In genomic region chr10:116275280-116275679, GRCm38 (mm10) we compare ENCODE assay signal across 8 mouse cellular contexts. TPM values are rescaled to one million over a fixed set of nuclear protein-coding genes. Genes with fewer than 3 reads are reported as not detected.
DNase-seq lines count a peak whose midpoint lies in the region; ATAC-seq lines count a peak whose summit lies in the region.

Gene Ptprb (plus strand): TSS chr10:116275523.

- ATAC-seq in forebrain, embryonic 14.5 days = no peak
- ATAC-seq in activated CD4-positive, CD25-positive, alpha-beta regulatory T cell, adult 4 months = no peak

- WGBS in heart, embryonic 10.5 days = 51% methylated on average over 7 of the region's 7 CpGs
- 83% methylated on average over 7 of the region's 7 CpGs for WGBS in forebrain, embryonic 14.5 days

- H3K4me2 ChIP-seq in forebrain, embryonic 14.5 days (ENCODE audit: low read length) = no peak within 1 kb of the TSS

- no peak for DNase-seq in layer of hippocampus, adult 8-10 months (ENCODE audit: low spot score in 2 of 2)
- no peak for DNase-seq in layer of hippocampus, adult 9-10 months (ENCODE audit: low spot score)
- DNase-seq in heart, embryonic 10.5 days (ENCODE audit: low spot score) = peak; percentile 64
- DNase-seq in left cerebral cortex, adult 8-10 months (ENCODE audit: low spot score in 2 of 2) = no peak
- no peak for DNase-seq in spleen, adult 12 weeks (ENCODE audit: low spot score)
- DNase-seq in forebrain, embryonic 14.5 days (ENCODE audit: low spot score) = no peak

- H3K27me3 ChIP-seq in heart, embryonic 10.5 days (ENCODE audit: insufficient read depth, poor library complexity, severe bottlenecking) = no peaks in the 10 kb centered on the region
- H3K27me3 ChIP-seq in forebrain, embryonic 14.5 days (replicated peaks; ENCODE audit: control insufficient read depth, insufficient read depth, low read length) = no peaks in the 10 kb centered on the region

- H3K9me3 ChIP-seq in heart, embryonic 10.5 days = no peaks in the 10 kb centered on the region
- H3K9me3 ChIP-seq in forebrain, embryonic 14.5 days (replicated peaks; ENCODE audit: control insufficient read depth, low read length) = no peaks in the 10 kb centered on the region

- peak within 1 kb of the TSS; percentile 78 for H3K4me3 ChIP-seq in brown adipose tissue, adult 24 weeks (ENCODE audit: insufficient read depth, low read depth, low read length)
- peak within 1 kb of the TSS; percentile 45 for H3K4me3 ChIP-seq in heart, embryonic 10.5 days
- no peak within 1 kb of the TSS for H3K4me3 ChIP-seq in forebrain, embryonic 14.5 days (ENCODE audit: low read depth, low read length)

- H3K27ac ChIP-seq in brown adipose tissue, adult 24 weeks (replicated peaks; ENCODE audit: low read depth, low read length) = peak within 1 kb of the TSS; percentile 96
- peak within 1 kb of the TSS; percentile 74; the same call in 1 of the 2 replicates for H3K27ac ChIP-seq in heart, embryonic 10.5 days
- H3K27ac ChIP-seq in forebrain, embryonic 14.5 days (ENCODE audit: low read depth, low read length) = no peak within 1 kb of the TSS

- no peaks in the 10 kb centered on the region for H3K36me3 ChIP-seq in heart, embryonic 10.5 days
- no peaks in the 10 kb centered on the region for H3K36me3 ChIP-seq in forebrain, embryonic 14.5 days (ENCODE audit: control insufficient read depth, insufficient read depth, low read length)

- no peak within 1 kb of the TSS for H3K9ac ChIP-seq in forebrain, embryonic 14.5 days (ENCODE audit: low read length)

- H3K4me1 ChIP-seq in brown adipose tissue, adult 24 weeks (ENCODE audit: control insufficient read depth, insufficient read depth, insufficient read length, low read length) = peaks cover 21% of the 10 kb centered on the region; the same call in 1 of the 2 replicates
- peaks cover 6% of the 10 kb centered on the region for H3K4me1 ChIP-seq in heart, embryonic 10.5 days
- no peaks in the 10 kb centered on the region for H3K4me1 ChIP-seq in forebrain, embryonic 14.5 days (ENCODE audit: control insufficient read depth, insufficient read depth, low read length)

RNA-seq across cellular contexts. Expression of gene Ptprb, which starts in this region (rescaled TPM):
- 10 to 100 TPM; 17.3 to 18.3 (median 17.9) TPM for total RNA-seq in layer of hippocampus, adult 8-10 months (2022)
- 16.1 and 19.0 TPM in 2 replicates for polyA plus RNA-seq in brown adipose tissue, adult 24 weeks (2012; ENCODE audit: insufficient read depth, insufficient read length, missing spikeins)
- 5.4 and 7.4 TPM in 2 replicates for polyA plus RNA-seq in heart, embryonic 10.5 days (2016; fragmentation: Nextera tagmentation; extraction: Ambion mirVana)
- 10 to 100 TPM; 17.6 to 23.0 (median 19.5) TPM for total RNA-seq in left cerebral cortex, adult 8-10 months (2022)
- 1.5 and 2.5 TPM in 2 replicates for polyA plus RNA-seq in forebrain, embryonic 14.5 days (2014; fragmentation: Nextera tagmentation; extraction: Ambion mirVana)
- polyA plus RNA-seq in activated CD4-positive, CD25-positive, alpha-beta regulatory T cell, adult 4 months (2017; shearing (Covaris generic)) = under 1 TPM in 1 of 2 experiments, not detected in 1; 0.12 TPM
